Mouse (Mus musculus) embryonic facial prominence, embryonic 14.5 days (tissue): Measurements from ENCODE around the gene Stoml2. TPM values are rescaled to one million over a fixed set of nuclear protein-coding genes. Genes with fewer than 3 reads are reported as not detected.

Experiments
- ATAC-seq: fragments of 200-750 bp; cut with Nextera tagmentation; 2 replicates; pipeline ENCODE4 v1.8.0; 2017; ENCODE audit warnings: low read depth, moderate number of reproducible peaks, moderate TSS enrichment
- DNase-seq: peaks from one replicate; pipeline ENCODE4 v3.0.0-alpha.2; 2015; ENCODE audit warnings: low spot score
- H3K27ac ChIP-seq: fragments of 300-500 bp; sonication (generic); replicated peaks from 2 replicates; pipeline ENCODE4 v1.5.1; 2014; ENCODE audit warnings: low read depth, mild to moderate bottlenecking, low read length, moderate library complexity
- H3K27me3 ChIP-seq: fragments of 300-500 bp; sonication (generic); replicated peaks from 2 replicates; pipeline ENCODE4 v1.6.1; 2014; ENCODE audit warnings: low read length; ENCODE audit not compliant: control insufficient read depth, insufficient read depth
- H3K36me3 ChIP-seq: fragments of 300-500 bp; sonication (generic); 2 replicates; pipeline ENCODE4 v1.6.1; 2014; ENCODE audit warnings: low read length, mixed read lengths; ENCODE audit not compliant: control insufficient read depth, insufficient read depth
- H3K4me1 ChIP-seq: fragments of 300-500 bp; sonication (generic); 2 replicates; pipeline ENCODE4 v1.6.1; 2014; ENCODE audit warnings: antibody characterized with exemption, low read length; ENCODE audit not compliant: control insufficient read depth, insufficient read depth
- H3K4me2 ChIP-seq: fragments of 300-500 bp; sonication (generic); 2 replicates; pipeline ENCODE4 v1.6.1; 2014; ENCODE audit warnings: low read depth, mild to moderate bottlenecking, low read length, moderate library complexity, mixed read lengths
- H3K4me3 ChIP-seq: fragments of 300-500 bp; sonication (generic); 2 replicates; pipeline ENCODE4 v1.5.1; 2014; ENCODE audit warnings: low read depth, mild to moderate bottlenecking, low read length
- H3K9ac ChIP-seq: fragments of 300-500 bp; sonication (generic); 2 replicates; pipeline ENCODE4 v1.6.1; 2014; ENCODE audit warnings: low read depth, mild to moderate bottlenecking, low read length, moderate library complexity, mixed read lengths
- H3K9me3 ChIP-seq: fragments of 300-500 bp; sonication (generic); 2 replicates; pipeline ENCODE4 v1.6.1; 2016; ENCODE audit warnings: low read length; ENCODE audit not compliant: control insufficient read depth
- WGBS: fragments of 180-500 bp; shearing (Covaris S2); extraction: QIAGEN DNeasy Blood & Tissue Kit; methylation state at CpG from one replicate; pipeline ENCODE4 v1.1.7; 2014; 5-methylcytosine and 5-hydroxymethylcytosine counted together
- polyA plus RNA-seq: library from polyadenylated mRNA; unstranded; fragments of >200 nt; fragmentation: Nextera tagmentation; extraction: Ambion mirVana; gene quantifications from 2 replicates; pipeline ENCODE4 v1.2.1, GENCODE M21; 2014

Stoml2 gene
- polyA plus RNA-seq, 1 experiment from 2014 or later, result 285 TPM

DNA sequence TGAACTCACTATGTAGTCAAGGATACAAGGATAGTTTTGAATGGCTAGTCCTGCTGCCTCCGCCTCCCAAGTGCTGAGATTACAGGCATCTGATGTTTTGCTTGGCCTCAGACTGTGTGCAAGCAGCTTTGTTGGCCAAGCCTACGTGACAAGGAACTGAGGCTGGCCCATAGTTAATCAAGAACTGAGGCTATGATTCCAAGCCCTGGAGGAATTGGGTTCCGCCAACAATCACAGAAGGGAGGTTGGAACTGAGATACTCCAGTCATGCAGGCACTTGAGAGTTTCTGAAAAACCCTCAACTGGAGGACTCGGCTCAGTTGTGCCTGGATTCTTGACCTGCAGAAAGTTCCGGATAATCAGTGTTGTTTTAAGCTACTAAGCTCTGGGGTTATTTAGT lies 26.1 kb upstream of the Stoml2 start:
- H3K9ac ChIP-seq, result no peak overlapping the region
- ATAC-seq, result no peak
- 87% methylated on average over 5 of the region's 5 CpGs for WGBS
- H3K27me3 ChIP-seq, result peaks cover 23% of the 10 kb centered on the region
- H3K4me3 ChIP-seq, result no peak overlapping the region
- no peaks in the 10 kb centered on the region for H3K9me3 ChIP-seq
- H3K36me3 ChIP-seq, result no peaks in the 10 kb centered on the region
- no peak overlapping the region for H3K4me2 ChIP-seq
- no peak overlapping the region for H3K27ac ChIP-seq
- no peak for DNase-seq
- peaks cover 5% of the 10 kb centered on the region; the same call in 1 of the 2 replicates for H3K4me1 ChIP-seq

GRCm38 (mm10) chr4:43052627-43053026 lies 21.1 kb upstream of the Stoml2 start:
- Histone ChIP-seq H3K27me3 (no peaks in the 10 kb centered on the region), H3K4me3 (no peak overlapping the region), H3K4me1 (no peaks in the 10 kb centered on the region), H3K9ac (no peak overlapping the region), H3K4me2 (no peak overlapping the region), H3K27ac (no peak overlapping the region), H3K36me3 (no peaks in the 10 kb centered on the region), H3K9me3 (no peaks in the 10 kb centered on the region)
- WGBS, result 11% methylated on average over 3 of the region's 4 CpGs
- ATAC-seq (no peak; the same call in 1 of the 2 replicates), DNase-seq (peak; percentile 79)

DNA sequence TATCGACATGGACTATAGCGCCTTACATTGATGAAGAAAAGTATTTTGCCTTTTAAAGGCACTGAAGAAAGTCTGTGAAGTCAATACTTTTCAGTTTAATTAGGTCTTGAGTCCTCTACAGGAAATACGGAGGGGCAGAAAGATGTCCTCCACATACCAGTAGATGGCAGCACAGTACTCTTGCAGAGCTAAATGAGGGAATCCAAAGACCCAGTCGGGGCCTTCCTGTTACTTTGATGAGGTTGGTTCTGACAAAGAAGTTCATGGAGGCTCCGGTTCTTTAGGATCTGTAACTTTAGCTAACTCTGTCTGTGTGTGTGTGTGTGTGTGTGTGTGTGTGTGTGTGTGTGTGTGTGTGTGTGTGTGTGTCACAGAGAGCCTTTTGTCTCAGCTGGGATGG lies 15.7 kb upstream of the Stoml2 start:
- Histone ChIP-seq H3K9me3 (no peaks in the 10 kb centered on the region), H3K36me3 (no peaks in the 10 kb centered on the region), H3K27me3 (no peaks in the 10 kb centered on the region), H3K4me1 (peaks cover 17% of the 10 kb centered on the region; the same call in 1 of the 2 replicates), H3K4me2 (peak overlapping the region; percentile 76), H3K27ac (no peak overlapping the region), H3K9ac (no peak overlapping the region), H3K4me3 (no peak overlapping the region)
- DNase-seq, result peak; percentile 96
- 8% methylated on average over 5 of the region's 5 CpGs for WGBS
- ATAC-seq, result no peak

- WGBS, result 55% methylated on average over 5 of the region's 5 CpGs
- H3K27me3 ChIP-seq, result no peaks in the 10 kb centered on the region
- H3K9me3 ChIP-seq, result no peaks in the 10 kb centered on the region
- peak overlapping the region; percentile 76; the same call in 1 of the 2 replicates for H3K4me2 ChIP-seq
- H3K27ac ChIP-seq, result no peak overlapping the region; the same call in 1 of the 2 replicates
- DNase-seq (no peak), ATAC-seq (no peak)
- peaks cover 17% of the 10 kb centered on the region; the same call in 1 of the 2 replicates for H3K4me1 ChIP-seq
- H3K4me3 ChIP-seq, result 0 out of 2 replicates have a peak overlapping the region, but pooled peaks have one; percentile 1
- H3K9ac ChIP-seq, result no peak overlapping the region; the same call in 1 of the 2 replicates
- no peaks in the 10 kb centered on the region for H3K36me3 ChIP-seq
These were observed 15.1 kb upstream of the Stoml2 start for GRCm38 (mm10) chr4:43046607-43047006.

- peak; percentile 93 for ATAC-seq
These were observed 14.3 kb upstream of the Stoml2 start, which contains the start of gene Fam214b for GRCm38 (mm10) chr4:43045659-43046302. Gene Fam214b (minus strand): TSS chr4:43046220.

DNA sequence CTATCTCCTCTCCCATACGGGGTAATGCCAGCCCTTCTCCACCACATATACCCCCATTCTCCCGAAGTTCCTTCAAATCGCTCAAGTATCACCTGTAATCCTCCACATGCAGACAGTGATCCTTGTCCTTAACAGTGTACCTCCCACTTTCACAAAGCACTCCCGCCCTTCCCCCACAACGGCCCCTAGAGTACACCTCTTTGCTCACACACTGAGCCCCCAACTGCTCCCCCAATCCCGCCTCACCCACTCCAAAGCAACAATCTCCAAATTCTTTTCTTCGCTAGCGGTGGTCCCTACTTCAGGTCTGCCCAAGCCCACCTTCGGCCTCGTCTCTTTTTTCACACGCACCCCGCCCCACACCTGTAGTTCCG lies 13.8 kb upstream of the Stoml2 start:
- 8% methylated on average over 13 of the region's 13 CpGs for WGBS
- peak; percentile 1; the same call in 1 of the 2 replicates for ATAC-seq
- DNase-seq, result no peak
- peak overlapping the region; percentile 54 for H3K4me3 ChIP-seq
- peak overlapping the region; percentile 63 for H3K9ac ChIP-seq
- 0 out of 2 replicates have a peak overlapping the region, but pooled peaks have one; percentile 71 for H3K27ac ChIP-seq
- no peaks in the 10 kb centered on the region for H3K27me3 ChIP-seq
- peak overlapping the region; percentile 76 for H3K4me2 ChIP-seq
- H3K4me1 ChIP-seq, result peaks cover 17% of the 10 kb centered on the region; the same call in 1 of the 2 replicates
- H3K9me3 ChIP-seq, result no peaks in the 10 kb centered on the region
- no peaks in the 10 kb centered on the region for H3K36me3 ChIP-seq

More at GRCm38 (mm10) chr4:43045659-43046302, 14.3 kb upstream of the Stoml2 start, which contains the start of gene Fam214b:
- Histone ChIP-seq H3K27ac (peak within 1 kb of the TSS; percentile 71), H3K9ac (peak within 1 kb of the TSS; percentile 63), H3K9me3 (no peaks in the 10 kb centered on the region), H3K4me1 (peaks cover 17% of the 10 kb centered on the region; the same call in 1 of the 2 replicates), H3K36me3 (no peaks in the 10 kb centered on the region), H3K27me3 (no peaks in the 10 kb centered on the region), H3K4me2 (peak within 1 kb of the TSS; percentile 76), H3K4me3 (peak within 1 kb of the TSS; percentile 54)
- DNase-seq, result peak; percentile 98
- WGBS, result under 1% methylated on average over 30 of the region's 33 CpGs

- Histone ChIP-seq H3K4me3 (peak overlapping the region; percentile 54), H3K27me3 (no peaks in the 10 kb centered on the region), H3K9me3 (no peaks in the 10 kb centered on the region), H3K4me2 (peak overlapping the region; percentile 76), H3K9ac (peak overlapping the region; percentile 63), H3K27ac (peak overlapping the region; percentile 71), H3K4me1 (peaks cover 17% of the 10 kb centered on the region; the same call in 1 of the 2 replicates), H3K36me3 (no peaks in the 10 kb centered on the region)
- peak; percentile 30 for DNase-seq
- 17% methylated on average over 4 of the region's 4 CpGs for WGBS
- ATAC-seq, result no peak
These were observed 13.2 kb upstream of the Stoml2 start for GRCm38 (mm10) chr4:43044673-43045072.

GRCm38 (mm10) chr4:43043644-43044357 lies 12.3 kb upstream of the Stoml2 start:
- Histone ChIP-seq H3K27ac (peak overlapping the region; percentile 71), H3K4me3 (no peak overlapping the region), H3K9ac (no peak overlapping the region; the same call in 1 of the 2 replicates), H3K27me3 (no peaks in the 10 kb centered on the region), H3K9me3 (no peaks in the 10 kb centered on the region), H3K4me1 (peaks cover 25% of the 10 kb centered on the region), H3K4me2 (peak overlapping the region; percentile 76), H3K36me3 (no peaks in the 10 kb centered on the region)
- ATAC-seq (peak; percentile 31), DNase-seq (peak; percentile 92)
- 24% methylated on average over 7 of the region's 7 CpGs for WGBS
